Mouse (Mus musculus): ENCODE data around the gene Ap1b1. TPM values are rescaled to one million over a fixed set of nuclear protein-coding genes. Genes with fewer than 3 reads are reported as not detected.

Ap1b1 gene
- polyA plus RNA-seq, 1 experiment: 27.7 TPM

- H3K36me3 ChIP-seq (ENCODE audit: control insufficient read depth, insufficient read depth, low read length): no peaks in the 10 kb centered on the region
- TF ChIP-seq CTCF (IDR thresholded peaks at IDR 0.05; ENCODE audit: control insufficient read depth, insufficient read depth, insufficient replicate concordance, low read depth, low read length) (peak; percentile 76; the same call in 1 of the 2 replicates), POLR2A (IDR thresholded peaks at IDR 0.05; ENCODE audit: control insufficient read depth, low read depth, low read length) (no peak)
- peak overlapping the region; percentile 85 for H3K4me3 ChIP-seq (ENCODE audit: control insufficient read depth, low read depth, low read length)
- H3K27me3 ChIP-seq (ENCODE audit: control insufficient read depth, insufficient read depth, low read length): no peaks in the 10 kb centered on the region
- H3K27ac ChIP-seq (ENCODE audit: control insufficient read depth, insufficient read depth, low read depth, low read length): no peak overlapping the region
- peaks cover 4% of the 10 kb centered on the region for H3K4me1 ChIP-seq (ENCODE audit: control insufficient read depth, insufficient read depth, low read length)
Measured at GRCm38 (mm10) chr11:4972967-4973870, 13.4 kb upstream of the Ap1b1 start.

GRCm38 (mm10) chr11:4973871-4974256 is 12.8 kb upstream of the Ap1b1 start:
- Histone ChIP-seq H3K4me3 (ENCODE audit: control insufficient read depth, low read depth, low read length) (no peak overlapping the region), H3K4me1 (ENCODE audit: control insufficient read depth, insufficient read depth, low read length) (peaks cover 4% of the 10 kb centered on the region), H3K27me3 (ENCODE audit: control insufficient read depth, insufficient read depth, low read length) (no peaks in the 10 kb centered on the region), H3K27ac (ENCODE audit: control insufficient read depth, insufficient read depth, low read depth, low read length) (no peak overlapping the region), H3K36me3 (ENCODE audit: control insufficient read depth, insufficient read depth, low read length) (no peaks in the 10 kb centered on the region)
- TF ChIP-seq POLR2A (IDR thresholded peaks at IDR 0.05; ENCODE audit: control insufficient read depth, low read depth, low read length) (no peak), CTCF (IDR thresholded peaks at IDR 0.05; ENCODE audit: control insufficient read depth, insufficient read depth, insufficient replicate concordance, low read depth, low read length) (no peak)

GRCm38 (mm10) chr11:4974376-4975122 is 12.1 kb upstream of the Ap1b1 start:
- no peaks in the 10 kb centered on the region for H3K27me3 ChIP-seq (ENCODE audit: control insufficient read depth, insufficient read depth, low read length)
- TF ChIP-seq CTCF (IDR thresholded peaks at IDR 0.05; ENCODE audit: control insufficient read depth, insufficient read depth, insufficient replicate concordance, low read depth, low read length): no peak
- no peak for TF ChIP-seq POLR2A (IDR thresholded peaks at IDR 0.05; ENCODE audit: control insufficient read depth, low read depth, low read length)

GRCm38 (mm10) chr11:4975623-4976022 is 11.0 kb upstream of the Ap1b1 start:
- H3K27me3 ChIP-seq (ENCODE audit: control insufficient read depth, insufficient read depth, low read length): no peaks in the 10 kb centered on the region
- H3K27ac ChIP-seq (ENCODE audit: control insufficient read depth, insufficient read depth, low read depth, low read length): no peak overlapping the region

More at GRCm38 (mm10) chr11:4974376-4975122, 12.1 kb upstream of the Ap1b1 start:
- no peaks in the 10 kb centered on the region for H3K36me3 ChIP-seq (ENCODE audit: control insufficient read depth, insufficient read depth, low read length)
- H3K4me3 ChIP-seq (ENCODE audit: control insufficient read depth, low read depth, low read length): no peak overlapping the region
- no peak overlapping the region for H3K27ac ChIP-seq (ENCODE audit: control insufficient read depth, insufficient read depth, low read depth, low read length)
- H3K4me1 ChIP-seq (ENCODE audit: control insufficient read depth, insufficient read depth, low read length): peaks cover 2% of the 10 kb centered on the region

GRCm38 (mm10) chr11:4983010-4983409 is 3.6 kb upstream of the Ap1b1 start:
- Histone ChIP-seq H3K36me3 (ENCODE audit: control insufficient read depth, insufficient read depth, low read length) (no peaks in the 10 kb centered on the region), H3K4me1 (ENCODE audit: control insufficient read depth, insufficient read depth, low read length) (peaks cover 8% of the 10 kb centered on the region), H3K4me3 (ENCODE audit: control insufficient read depth, low read depth, low read length) (no peak overlapping the region), H3K27me3 (ENCODE audit: control insufficient read depth, insufficient read depth, low read length) (no peaks in the 10 kb centered on the region), H3K27ac (ENCODE audit: control insufficient read depth, insufficient read depth, low read depth, low read length) (no peak overlapping the region)
- TF ChIP-seq POLR2A (IDR thresholded peaks at IDR 0.05; ENCODE audit: control insufficient read depth, low read depth, low read length): no peak
- no peak for TF ChIP-seq CTCF (IDR thresholded peaks at IDR 0.05; ENCODE audit: control insufficient read depth, insufficient read depth, insufficient replicate concordance, low read depth, low read length)

More at GRCm38 (mm10) chr11:4975623-4976022, 11.0 kb upstream of the Ap1b1 start:
- Histone ChIP-seq H3K4me1 (ENCODE audit: control insufficient read depth, insufficient read depth, low read length) (no peaks in the 10 kb centered on the region; the same call in 1 of the 2 replicates), H3K4me3 (ENCODE audit: control insufficient read depth, low read depth, low read length) (no peak overlapping the region), H3K36me3 (ENCODE audit: control insufficient read depth, insufficient read depth, low read length) (no peaks in the 10 kb centered on the region)
- TF ChIP-seq CTCF (IDR thresholded peaks at IDR 0.05; ENCODE audit: control insufficient read depth, insufficient read depth, insufficient replicate concordance, low read depth, low read length): peak; percentile 82; the same call in 1 of the 2 replicates
- TF ChIP-seq POLR2A (IDR thresholded peaks at IDR 0.05; ENCODE audit: control insufficient read depth, low read depth, low read length): no peak

- Histone ChIP-seq H3K4me1 (ENCODE audit: control insufficient read depth, insufficient read depth, low read length) (peaks cover 8% of the 10 kb centered on the region), H3K4me3 (ENCODE audit: control insufficient read depth, low read depth, low read length) (no peak overlapping the region), H3K27ac (ENCODE audit: control insufficient read depth, insufficient read depth, low read depth, low read length) (no peak overlapping the region), H3K36me3 (ENCODE audit: control insufficient read depth, insufficient read depth, low read length) (no peaks in the 10 kb centered on the region), H3K27me3 (ENCODE audit: control insufficient read depth, insufficient read depth, low read length) (no peaks in the 10 kb centered on the region)
- no peak for TF ChIP-seq CTCF (IDR thresholded peaks at IDR 0.05; ENCODE audit: control insufficient read depth, insufficient read depth, insufficient replicate concordance, low read depth, low read length)
- TF ChIP-seq POLR2A (IDR thresholded peaks at IDR 0.05; ENCODE audit: control insufficient read depth, low read depth, low read length): no peak
Measured at GRCm38 (mm10) chr11:4983538-4983937, 3.1 kb upstream of the Ap1b1 start.

- H3K36me3 ChIP-seq (ENCODE audit: control insufficient read depth, insufficient read depth, low read length): no peaks in the 10 kb centered on the region
- H3K4me3 ChIP-seq (ENCODE audit: control insufficient read depth, low read depth, low read length): no peak overlapping the region
- H3K4me1 ChIP-seq (ENCODE audit: control insufficient read depth, insufficient read depth, low read length): peaks cover 8% of the 10 kb centered on the region
- TF ChIP-seq CTCF (IDR thresholded peaks at IDR 0.05; ENCODE audit: control insufficient read depth, insufficient read depth, insufficient replicate concordance, low read depth, low read length) (no peak), POLR2A (IDR thresholded peaks at IDR 0.05; ENCODE audit: control insufficient read depth, low read depth, low read length) (no peak)
- no peak overlapping the region for H3K27ac ChIP-seq (ENCODE audit: control insufficient read depth, insufficient read depth, low read depth, low read length)
- H3K27me3 ChIP-seq (ENCODE audit: control insufficient read depth, insufficient read depth, low read length): no peaks in the 10 kb centered on the region
Measured at GRCm38 (mm10) chr11:4984249-4984648, 2.4 kb upstream of the Ap1b1 start.

Data from testis, adult 2 months (tissue).